Mouse (Mus musculus): ENCODE measurements around the gene Clstn2.

DNA sequence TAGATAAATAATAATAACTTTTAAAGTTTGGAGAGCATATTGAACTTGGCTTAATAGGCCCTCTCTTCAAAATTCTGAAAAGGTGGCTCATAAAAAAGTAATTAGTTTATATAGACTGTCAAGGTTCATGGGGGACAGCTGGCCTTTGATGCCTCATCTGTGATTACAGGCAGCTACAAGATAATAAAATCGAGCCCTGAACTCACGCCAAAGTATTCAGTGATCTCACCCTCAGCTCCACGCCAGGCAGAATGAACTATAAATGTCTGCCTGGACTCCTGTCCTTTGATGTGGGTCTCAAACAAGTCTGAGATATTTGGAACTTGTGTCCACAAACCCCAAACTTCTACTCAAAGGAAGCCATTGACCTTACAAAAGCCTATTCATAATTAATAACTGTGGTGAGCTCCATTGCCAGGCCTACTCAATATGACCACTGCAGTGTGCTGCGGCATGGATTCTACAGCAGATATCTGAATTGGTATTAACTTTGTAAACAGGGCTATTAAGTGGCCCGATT, 244.8 kb downstream of the Clstn2 start:
- TF ChIP-seq POLR2A (IDR thresholded peaks at IDR 0.05; ENCODE audit: insufficient read depth, low read depth, low read length): no peak
- no peak for TF ChIP-seq CTCF (IDR thresholded peaks at IDR 0.05; ENCODE audit: insufficient read depth, low read depth, low read length)

Data from olfactory bulb, adult 2 months (tissue).